Mouse (Mus musculus): Measurements from ENCODE around the gene Trpt1.

Trpt1 gene

DNA sequence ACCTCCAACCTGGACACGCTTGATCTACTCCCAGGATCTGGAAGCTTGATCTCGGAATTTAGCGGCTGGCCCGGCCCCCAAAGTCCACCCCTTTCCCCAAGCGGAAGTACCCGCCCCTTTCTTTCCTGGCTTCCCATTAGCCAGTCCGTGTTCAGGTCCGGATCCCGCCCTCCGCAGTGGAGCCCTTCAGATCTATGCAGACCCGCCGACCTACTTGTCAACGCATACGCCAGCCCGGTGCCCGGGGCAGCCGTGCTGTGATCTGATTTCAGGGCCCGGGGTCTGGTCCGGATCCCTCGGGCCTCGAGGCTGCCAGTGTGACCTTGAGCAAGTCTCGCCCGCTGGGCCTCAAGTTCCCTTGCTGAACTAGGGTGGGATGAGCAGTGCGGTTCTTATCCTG lies at the start of gene Trpt1, which contains the start of gene Nudt22:
Gene Trpt1 (plus strand): TSS at position 126 of the 400 bp plus-strand sequence.
Gene Nudt22 (minus strand): TSS at position 112 of the 400 bp plus-strand sequence.
- peak; percentile 88 to 91 for DNase-seq

DNA sequence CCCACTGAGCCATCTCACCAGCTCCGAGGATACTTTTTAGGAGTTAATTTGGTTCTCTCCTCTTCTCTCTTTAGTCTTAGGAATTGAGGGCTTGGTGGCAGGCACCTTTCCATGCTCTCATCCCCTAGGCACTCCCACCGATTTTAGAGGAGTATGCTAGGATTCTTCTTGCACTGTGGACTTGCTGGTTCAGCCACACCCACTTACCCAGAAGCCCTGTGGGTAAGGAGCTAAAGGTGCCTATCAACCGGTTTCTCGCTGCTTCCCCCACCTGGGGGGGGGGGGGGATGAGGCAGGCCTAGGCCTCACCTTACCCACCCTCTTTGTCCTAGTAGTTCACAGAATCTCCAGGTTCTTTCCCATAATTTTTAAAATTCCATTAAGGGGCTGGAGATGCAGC lies 48.2 kb upstream of the Trpt1 start:
- DNase-seq, result no peak

DNA sequence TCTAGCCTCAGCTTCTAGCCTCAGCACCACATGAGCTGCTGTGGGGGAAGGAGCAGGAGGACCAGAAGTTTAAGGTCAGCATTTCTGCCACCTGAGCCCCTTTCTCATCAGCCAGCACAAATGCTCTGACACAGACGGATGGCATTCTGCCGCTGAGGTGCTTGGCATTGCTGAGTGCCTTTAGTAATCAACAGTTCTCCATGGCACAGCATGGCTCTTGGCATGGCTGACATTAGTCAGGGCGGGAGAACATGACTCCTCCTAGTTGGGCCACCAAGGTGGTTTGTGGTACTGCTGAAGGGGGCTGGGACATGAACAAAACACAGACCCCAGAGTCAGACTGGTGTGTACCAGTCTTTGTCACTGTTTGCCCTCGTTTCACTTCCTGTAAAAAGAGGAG lies 47.7 kb upstream of the Trpt1 start:
- DNase-seq, result peak; percentile 87 to 91

DNA sequence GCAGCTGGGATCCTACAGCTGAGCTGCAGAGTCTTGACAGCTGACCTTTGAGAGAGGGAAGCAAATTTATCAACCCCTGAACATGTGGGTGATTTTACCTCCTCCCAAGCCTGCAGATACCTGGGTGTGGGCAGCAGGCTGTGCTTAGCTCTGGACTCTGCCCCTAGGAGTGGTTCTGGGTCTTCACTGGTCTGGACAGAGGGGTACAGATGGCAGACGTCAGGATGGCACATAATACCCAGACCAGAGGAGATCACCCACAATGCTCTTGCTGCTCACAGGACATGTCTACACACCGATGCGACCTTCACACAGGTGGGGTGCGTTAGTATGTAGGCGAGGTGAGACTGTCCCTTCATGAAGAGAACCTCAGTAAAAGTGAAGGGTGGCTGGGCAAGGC lies 46.4 kb upstream of the Trpt1 start:
- DNase-seq, result no peak

DNA sequence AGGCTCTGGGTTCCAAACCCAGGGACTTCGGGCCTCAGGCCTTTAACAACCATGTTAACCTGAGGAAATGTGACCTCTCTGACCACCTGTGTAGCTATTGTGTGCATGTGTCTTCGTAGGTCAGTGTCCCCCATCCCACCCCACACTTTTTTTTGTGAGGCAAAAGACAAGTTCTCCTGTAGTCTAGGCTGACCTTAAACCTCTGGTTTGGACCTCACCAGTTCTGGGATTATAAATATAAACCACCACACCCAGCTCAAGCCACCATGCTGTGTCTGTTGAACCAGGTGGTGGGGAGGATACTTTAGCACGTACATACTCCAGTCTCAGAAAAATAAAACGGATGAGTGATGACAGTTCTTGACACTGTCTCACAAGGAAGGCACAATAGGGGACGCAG lies 46.0 kb upstream of the Trpt1 start:
- DNase-seq, result no peak

DNA sequence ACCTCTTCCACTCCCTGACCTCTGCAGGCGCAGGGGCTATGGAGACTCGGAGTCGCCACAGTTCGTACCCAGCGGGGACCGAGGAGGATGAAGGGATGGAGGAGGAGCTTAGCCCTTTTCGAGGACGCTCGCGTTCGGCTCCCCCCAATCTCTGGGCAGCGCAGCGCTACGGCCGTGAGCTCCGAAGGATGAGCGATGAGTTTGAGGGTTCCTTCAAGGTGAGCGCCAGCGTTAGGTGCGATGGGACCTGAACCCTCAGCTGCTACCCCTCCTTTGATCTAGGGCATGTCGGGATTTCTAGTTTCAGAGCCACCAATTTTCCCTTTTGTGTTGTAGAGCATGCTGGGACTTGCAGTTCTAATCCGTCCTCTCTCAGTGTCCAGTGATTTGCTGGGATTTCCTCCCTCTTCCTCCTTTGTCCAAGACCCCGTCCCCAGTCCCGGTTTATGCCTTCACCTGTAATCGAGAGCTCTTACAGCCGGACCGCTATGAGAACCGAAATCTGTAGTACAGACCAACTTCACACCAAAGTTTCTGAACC lies 45.2 kb upstream of the Trpt1 start:
- peak; percentile 72 to 75 for DNase-seq

DNA sequence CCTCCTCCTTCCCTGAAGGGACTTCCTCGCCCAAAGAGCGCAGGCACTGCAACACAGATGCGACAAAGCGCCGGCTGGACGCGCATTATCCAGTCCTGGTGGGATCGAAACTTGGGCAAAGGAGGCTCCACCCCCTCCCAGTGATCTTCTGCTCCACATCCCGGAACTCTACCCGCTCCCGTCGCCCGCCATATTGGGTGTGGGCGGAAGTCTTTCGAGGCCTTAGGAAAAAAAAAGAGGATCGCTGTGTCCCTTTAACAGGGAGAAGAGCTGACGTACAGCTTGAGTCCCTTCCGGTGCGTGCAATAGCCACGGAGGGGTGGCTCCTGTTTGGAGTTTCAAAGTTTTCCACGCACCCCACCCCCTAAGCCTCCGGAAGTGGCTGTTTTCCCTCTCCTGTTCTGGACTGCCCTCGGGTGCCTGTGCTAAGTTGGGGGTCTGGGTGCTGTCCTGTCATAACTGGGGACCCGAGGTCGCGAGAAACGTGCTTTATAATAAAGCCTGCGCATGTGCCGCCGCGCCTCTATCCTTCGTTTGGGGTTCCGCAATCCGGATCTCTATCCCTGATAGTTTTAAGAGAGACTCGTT lies 44.5 kb upstream of the Trpt1 start:
- peak; percentile 92 to 94 for DNase-seq

DNA sequence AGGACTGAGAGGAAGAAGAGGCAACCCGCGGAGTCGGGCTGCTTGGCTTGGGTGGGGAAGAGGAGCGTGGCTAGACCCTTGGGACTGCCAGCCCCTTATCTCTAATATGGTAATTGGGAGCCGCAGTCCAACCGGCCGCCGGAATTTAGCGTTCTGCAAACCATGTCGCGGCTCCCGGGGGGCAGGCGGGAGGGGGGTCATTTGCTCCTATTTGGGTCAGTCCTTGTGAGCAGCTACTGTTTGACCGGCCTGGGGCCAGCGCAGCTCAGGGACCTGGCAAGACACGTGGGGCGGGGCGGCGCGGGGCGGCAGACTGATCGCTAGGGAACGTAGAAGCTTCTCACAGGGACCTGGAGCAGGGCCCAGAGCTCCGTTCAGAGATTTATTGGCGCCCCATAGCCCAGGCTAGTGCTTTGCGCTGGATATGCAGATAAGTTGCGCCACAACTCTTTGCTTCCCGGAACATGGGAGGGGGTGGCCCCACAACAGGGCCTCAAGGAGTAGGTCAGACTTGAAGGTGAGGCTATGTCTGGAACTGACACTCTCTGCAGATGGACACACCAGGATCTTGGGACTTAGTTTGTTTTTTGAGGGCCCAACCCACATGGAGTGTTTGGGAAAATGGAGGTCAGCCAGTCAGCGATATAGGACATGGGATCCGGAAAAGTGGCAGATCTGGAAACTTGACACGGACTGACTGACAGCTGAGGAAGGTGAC lies 43.8 kb upstream of the Trpt1 start:
- peak; percentile 78 to 86 for DNase-seq

DNA sequence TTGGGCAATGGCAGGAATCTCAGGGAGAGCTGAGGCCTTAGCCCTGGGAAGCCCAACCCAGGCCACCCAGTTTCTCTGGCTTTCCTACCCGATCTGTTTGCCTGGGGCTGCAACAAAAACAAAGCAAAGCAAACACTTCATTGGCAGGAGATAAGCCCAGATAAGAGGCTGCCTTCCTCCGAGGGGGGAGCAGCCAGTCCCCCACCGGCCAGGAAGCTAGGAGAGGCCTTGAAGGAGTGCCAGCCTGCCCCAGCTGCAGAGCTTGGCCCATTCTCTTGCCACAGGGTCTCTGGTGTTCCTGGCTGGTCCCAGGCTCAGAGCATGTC lies 43.3 kb upstream of the Trpt1 start:
- peak; percentile 34 to 51 for DNase-seq

DNA sequence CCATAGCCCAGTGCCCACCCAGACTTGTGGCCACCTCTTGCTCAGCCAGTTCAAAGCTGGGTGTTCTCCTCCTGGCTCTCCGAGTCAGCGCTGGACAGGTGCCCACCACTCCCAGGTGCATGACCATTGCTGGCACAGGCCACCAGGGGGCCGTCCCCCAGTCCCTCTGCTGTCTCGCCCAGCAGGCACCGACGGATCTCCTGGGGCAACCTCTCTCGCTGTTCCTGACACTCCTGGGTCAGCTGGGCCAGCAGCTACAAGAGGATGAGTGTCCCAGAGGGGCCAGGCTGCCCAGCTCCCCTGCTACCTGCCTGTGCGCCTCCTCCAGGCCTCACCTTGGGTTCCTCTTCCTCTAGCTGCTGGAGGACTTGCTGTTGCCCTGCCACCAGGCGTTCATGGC lies 41.9 kb upstream of the Trpt1 start:
- peak; percentile 34 to 71 for DNase-seq

DNA sequence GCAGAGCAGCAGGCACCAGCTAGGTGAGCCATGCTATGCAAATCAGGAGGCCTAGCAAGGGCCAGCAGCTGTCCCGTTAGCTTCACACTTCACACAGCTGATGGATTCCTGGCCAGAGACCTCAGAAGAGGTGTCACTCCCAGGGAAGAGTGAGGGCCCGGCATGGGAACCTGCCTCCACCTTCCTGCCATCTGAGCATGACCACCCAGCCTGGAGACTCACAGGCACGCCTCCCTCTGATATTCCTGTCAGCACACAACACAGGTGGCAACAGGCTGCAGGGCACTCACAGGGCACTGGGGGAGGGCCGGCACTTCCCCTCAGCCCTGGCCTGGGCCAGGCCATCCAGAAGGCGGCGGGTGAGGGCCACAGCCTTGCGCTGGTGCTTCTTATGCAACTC lies 40.5 kb upstream of the Trpt1 start:
- no peak for DNase-seq

DNA sequence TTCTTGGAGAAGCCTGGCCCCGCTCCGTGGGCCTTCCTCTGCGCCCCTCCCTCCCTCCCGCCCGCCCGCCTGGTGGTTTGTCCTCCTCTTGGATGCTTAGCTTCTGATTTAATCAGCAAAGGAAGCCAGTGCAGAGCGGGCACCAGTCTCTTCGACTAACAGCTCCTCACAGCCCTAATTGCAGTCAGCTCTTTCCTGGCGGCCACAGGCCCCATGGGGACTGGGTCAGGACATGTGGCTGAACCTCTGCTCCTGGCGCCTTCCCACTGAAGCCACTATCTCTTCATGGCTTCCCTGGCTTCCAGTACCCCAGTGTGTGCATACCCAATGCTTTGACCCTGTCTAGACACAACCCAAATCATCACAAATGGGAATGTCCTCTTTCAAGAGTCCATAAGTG lies 39.5 kb upstream of the Trpt1 start:
- no peak for DNase-seq

DNA sequence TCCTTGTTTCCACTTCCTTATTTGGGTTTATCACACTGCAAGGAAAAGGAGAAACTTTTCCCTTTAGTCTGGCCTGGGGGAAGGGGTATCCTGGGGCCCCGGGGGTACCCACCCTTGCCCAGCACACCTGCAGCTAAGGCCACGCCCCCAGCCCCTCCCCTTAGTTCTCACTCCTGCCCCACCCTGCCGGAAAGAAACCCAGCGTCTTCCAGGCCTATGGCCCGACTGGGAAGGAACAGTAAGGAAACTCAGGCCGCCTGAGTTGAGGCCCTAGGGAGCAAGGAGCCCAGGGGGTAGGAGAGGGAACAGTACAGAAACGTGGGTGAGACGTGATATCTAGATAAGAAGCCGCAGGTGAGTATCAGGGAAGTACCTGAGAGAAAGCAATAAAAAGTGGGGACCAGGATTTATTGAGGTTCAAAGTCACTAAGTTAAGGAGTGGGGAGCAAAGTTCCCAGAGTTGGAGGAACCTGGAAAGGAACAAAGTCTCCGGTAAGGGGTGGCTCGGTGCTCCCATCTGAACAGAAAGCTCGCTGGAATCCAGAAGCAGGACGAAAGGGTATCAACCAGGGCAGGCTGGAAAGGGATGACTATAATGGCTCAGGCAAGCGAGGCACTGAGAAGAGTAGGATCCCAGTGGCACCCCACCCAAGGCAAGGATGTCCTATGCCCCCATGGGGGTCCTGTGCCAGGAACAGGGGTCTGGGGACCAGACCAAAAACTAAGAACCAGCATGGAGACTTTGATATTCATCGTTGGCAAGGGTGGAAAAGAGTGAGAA lies 27.2 kb upstream of the Trpt1 start:
- peak in 1 of 2 experiments; percentile 39 for DNase-seq

DNA sequence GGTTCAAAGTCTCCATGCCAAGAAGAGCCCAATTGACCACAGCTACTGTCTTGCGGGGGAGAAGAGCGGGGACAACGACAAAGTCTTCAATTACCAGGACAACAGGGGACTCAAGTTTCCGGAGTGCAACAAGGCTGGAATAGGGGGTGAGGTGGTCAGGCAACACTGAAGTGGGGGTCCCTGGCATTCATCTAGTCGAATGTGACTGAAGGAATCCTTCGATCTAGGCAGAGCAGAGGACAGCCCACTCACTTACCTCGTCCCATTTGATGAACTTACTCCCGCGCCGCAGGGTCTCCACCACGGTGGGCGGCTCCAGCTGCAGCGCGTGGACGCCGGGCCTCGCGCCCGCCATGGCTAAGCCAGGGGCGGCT lies 26.7 kb upstream of the Trpt1 start:
- DNase-seq, result no peak

DNA sequence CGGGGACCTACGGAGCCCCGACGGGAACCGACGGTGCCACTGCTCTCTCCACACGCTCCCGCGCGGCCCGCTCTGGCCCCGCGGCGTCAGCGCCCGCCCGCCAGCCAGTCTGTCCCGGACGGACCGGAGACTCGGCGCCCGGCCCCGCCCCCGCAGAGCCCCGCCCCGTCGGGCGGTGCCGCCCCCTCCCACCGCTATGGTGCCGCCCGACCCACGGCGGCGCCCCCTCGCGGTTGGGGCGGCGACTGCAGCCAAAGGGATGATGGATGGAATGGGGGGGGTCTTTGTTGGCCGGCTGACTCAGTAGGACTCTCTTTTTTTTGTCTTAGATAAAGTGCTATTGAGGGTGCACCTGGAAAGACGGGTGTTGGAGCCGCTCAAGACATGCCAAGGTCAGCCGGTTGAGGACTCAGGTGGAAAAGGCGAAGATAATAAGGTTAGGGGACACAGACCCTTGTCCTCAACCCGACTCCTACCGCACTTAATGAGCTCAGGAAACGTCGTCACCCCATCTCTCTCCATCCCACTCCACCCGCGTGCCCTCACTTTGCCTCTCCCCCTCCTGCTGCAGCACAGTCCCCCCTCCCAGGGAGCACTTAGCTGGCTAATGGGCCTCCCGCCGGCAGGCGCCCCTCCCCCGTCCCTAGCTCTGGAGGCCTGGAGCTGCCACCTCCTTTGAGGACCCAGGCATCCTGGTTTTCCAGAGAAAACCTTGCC lies 26.1 kb upstream of the Trpt1 start:
- DNase-seq, result peak in 1 of 2 experiments; percentile 68

DNA sequence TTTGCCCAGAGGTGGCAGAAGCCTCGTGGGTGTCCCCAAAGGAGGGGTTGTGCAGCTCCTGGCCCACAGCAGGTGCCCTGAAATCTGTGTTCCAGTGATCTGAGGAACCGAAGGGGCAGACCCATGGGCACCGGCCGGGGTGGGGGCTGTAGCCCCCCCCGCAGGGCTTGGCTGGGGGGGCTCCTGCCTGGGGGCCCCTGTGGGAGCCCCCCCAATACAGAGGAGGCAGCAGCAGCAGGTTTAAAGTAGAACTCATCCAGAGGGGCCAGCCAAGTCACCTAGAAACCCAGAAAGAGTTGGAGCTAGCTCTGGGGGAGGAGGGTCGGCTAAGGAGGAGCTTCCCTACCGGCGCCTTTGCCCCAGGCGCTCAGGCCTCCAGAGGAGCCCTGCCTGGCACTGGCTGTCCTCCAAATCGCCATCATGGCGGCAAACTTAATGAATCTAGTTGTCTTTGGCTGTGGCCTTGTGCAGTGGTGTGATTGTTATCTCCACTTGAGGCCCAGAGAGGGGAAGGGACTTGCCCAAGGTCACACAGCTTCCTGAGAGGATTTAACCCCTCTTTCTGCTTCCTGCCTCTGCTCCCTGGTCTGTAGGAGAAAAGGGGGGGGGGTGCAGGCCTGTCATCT lies 25.4 kb upstream of the Trpt1 start:
- DNase-seq, result no peak

DNA sequence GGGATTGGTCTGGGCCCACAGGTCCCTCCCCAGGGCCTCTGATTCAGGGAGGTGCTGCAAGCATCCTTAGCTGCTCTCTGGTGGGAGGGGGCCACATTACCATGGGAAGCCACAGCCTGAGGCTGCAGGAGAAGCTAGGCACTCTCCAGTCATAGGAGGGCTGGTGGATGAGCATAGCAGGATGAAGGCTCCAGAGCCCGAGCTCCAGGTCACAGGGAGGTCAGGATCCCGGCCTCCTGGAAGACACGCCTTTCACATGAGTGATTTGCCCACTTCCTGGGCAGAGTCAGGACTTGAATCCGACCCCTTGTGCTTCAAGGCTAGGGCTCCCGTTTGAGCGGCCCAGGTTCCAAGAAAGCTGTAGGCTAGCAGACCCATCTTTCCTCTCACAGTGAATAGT lies 24.3 kb upstream of the Trpt1 start:
- no peak for DNase-seq

DNA sequence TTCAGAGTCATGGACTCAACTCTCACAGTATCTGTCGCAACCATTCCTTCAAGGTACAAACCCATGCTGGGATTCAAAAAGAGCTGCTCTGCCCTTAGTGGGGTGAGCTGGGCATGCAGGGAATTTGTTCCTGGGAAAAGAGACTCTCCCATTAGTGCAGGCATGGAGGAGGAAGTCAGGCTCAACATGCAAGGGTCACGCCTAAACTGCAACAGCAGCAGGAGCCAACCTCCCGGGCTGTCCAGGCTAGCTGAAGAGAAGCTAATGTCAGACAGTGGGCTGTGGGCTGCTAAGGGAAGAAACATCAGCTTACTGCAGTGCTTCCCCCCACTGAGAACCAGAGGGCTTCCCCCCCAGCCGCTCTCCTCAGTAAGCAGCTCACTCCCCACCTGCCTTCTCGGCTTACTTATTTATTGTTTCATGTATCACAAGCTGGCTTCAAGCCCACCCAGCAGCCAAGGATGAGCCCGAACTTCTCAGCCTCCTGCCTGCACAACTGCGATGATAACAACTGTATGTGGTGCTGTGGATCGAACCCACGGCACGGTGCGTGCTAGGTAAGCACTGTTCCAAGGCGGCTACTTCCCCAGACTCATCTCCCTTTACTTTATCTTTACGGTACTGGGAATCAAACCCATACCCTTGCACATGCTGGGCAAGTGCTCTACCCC lies 23.5 kb upstream of the Trpt1 start:
- DNase-seq, result no peak

DNA sequence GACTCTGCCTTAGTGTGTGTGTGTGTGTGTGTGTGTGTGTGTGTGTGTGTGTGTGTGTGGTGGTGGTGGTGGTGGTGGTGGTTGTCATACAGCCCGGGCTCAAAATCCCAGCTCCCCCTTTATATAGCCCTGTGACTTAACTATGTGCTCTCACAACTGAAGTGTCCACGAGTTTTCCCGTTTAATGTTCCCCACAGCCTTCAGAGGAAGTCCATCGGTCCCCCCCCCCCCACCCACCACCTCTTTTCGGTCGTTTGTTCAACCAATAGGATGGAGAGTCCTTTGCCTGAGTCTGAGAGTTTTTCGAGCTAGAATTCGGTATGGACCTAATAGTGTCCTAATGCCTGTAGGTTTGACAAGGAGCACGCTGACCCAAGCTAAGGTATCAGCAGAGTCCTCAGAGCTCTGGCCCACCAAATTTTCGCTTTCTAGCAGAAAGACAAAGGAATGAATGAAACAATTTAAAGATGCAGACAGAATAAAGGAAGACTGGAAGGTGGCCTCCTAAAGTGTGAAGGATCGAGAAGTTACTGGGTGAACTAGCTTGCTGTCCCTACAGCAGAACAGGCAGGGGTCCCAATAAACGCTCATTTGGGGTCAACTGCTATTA lies 22.2 kb upstream of the Trpt1 start:
- no peak for DNase-seq

DNA sequence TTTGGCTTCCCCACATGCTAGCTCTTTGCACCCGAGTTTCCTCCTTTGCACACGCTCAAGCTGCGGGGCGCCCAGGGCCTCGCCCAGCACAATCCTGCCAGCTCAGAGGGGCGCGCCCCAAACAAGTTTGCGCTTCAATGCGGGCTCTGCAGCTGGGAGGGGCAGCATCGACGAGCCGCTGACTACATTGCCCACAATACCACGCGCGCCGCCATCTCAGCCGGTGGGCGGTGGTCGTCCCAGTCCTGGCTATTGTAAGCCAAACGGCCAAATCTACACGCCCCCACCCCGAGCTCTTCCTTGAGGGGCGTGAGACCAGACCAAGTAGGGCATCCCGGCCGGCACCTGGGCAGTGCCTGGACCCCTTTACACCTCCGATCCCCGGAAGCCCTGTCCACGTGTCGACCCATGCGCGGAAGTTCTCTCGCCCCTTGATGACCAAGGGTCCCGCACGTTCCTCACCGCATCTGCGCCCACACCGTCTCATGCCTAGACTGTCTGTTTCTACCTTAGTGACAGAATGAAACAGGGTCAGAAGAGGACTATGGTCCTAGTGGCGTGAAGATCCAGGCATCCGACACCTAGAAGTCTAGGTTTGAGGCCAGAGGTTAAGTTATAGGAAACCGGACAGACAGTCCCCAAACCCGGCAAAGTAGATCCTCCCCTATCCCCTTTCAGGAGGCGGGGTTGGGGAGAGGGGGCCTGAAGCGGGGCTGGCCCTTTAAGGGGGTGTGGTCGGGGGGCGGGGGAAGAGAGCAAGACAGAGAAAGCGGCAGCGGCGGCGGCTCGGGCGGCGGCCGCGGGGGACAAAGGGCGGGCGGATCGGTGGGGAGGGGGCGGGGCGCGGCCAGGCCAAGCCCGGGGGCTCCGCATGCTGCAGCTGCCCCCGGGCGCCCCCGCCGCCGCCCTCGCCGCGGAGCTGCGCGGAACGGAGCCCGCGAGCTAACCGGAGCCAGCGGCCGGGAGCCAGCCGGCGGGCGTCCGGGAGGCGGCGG lies 21.4 kb upstream of the Trpt1 start, which contains the start of gene Ppp1r14b:
Gene Ppp1r14b (plus strand): TSS at position 758 of the 995 bp plus-strand sequence.
- peak; percentile 63 to 82 for DNase-seq
